Mouse (Mus musculus) neural tube, embryonic 12.5 days (tissue): Measurements from ENCODE around the gene Serinc4. TPM values are rescaled to one million over a fixed set of nuclear protein-coding genes. Genes with fewer than 3 reads are reported as not detected.
A peak's percentile ranks its signal among the peaks of the same experiment; 100 is the strongest.

Experiments
- ATAC-seq: fragments of 200-750 bp; cut with Nextera tagmentation; 2 replicates; pipeline ENCODE4 v1.8.0; 2017; ENCODE audit warnings: low read depth, mild to moderate bottlenecking, moderate TSS enrichment, moderate library complexity; ENCODE audit not compliant: low FRiP score
- H3K27ac ChIP-seq: fragments of 300-500 bp; sonication (generic); 2 replicates; pipeline ENCODE4 v1.5.1; 2016
- H3K27me3 ChIP-seq: fragments of 300-500 bp; sonication (generic); replicated peaks from 2 replicates; pipeline ENCODE4 v1.6.1; 2016; ENCODE audit warnings: mild to moderate bottlenecking
- H3K36me3 ChIP-seq: fragments of 300-500 bp; sonication (generic); 2 replicates; pipeline ENCODE4 v1.6.1; 2016; ENCODE audit warnings: mild to moderate bottlenecking
- H3K4me1 ChIP-seq: fragments of 300-500 bp; sonication (generic); 2 replicates; pipeline ENCODE4 v1.6.1; 2016
- H3K4me2 ChIP-seq: fragments of 300-500 bp; sonication (generic); replicated peaks from 2 replicates; pipeline ENCODE4 v1.6.1; 2016; ENCODE audit warnings: mild to moderate bottlenecking
- H3K4me3 ChIP-seq: fragments of 300-500 bp; sonication (generic); 2 replicates; pipeline ENCODE4 v1.5.1; 2016
- H3K9ac ChIP-seq: fragments of 300-500 bp; sonication (generic); 2 replicates; pipeline ENCODE4 v1.6.1; 2016; ENCODE audit warnings: mild to moderate bottlenecking
- H3K9me3 ChIP-seq: fragments of 300-500 bp; sonication (generic); 2 replicates; pipeline ENCODE4 v1.6.1; 2016; ENCODE audit warnings: mild to moderate bottlenecking
- WGBS: fragments of 180-500 bp; shearing (Covaris S2); methylation state at CpG from one replicate; pipeline ENCODE4 v1.1.7; 2016; 5-methylcytosine and 5-hydroxymethylcytosine counted together
- polyA plus RNA-seq: library from polyadenylated mRNA; unstranded; fragments of >200 nt; fragmentation: Nextera tagmentation; extraction: Ambion mirVana; gene quantifications from 2 replicates; pipeline ENCODE4 v1.2.1, GENCODE M21; 2016

The Serinc4 gene
- polyA plus RNA-seq, 1 experiment from 2014 or later, result 0.79 TPM

DNA sequence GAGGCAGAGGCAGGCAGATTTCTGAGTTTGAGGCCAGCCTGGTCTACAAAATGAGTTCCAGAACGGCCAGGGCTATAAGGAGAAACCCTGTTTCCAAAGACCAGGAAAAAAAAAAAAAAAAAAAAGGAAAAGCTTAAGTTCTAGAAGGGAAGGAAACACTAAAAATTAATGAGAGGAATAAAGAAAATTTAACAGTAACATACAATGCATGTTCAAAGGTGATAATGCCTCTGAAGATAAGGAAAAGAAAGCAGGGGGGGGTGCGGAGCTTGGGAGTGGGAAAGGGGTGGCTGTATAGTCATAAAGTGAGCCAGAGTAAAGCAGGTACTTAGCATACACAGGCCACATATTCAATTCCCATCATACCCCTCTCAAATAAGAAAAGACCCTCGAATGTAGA is 11.5 kb downstream of the Serinc4 start:
- no peak for ATAC-seq
- WGBS, result 81% methylated on average over 3 of the region's 3 CpGs

DNA sequence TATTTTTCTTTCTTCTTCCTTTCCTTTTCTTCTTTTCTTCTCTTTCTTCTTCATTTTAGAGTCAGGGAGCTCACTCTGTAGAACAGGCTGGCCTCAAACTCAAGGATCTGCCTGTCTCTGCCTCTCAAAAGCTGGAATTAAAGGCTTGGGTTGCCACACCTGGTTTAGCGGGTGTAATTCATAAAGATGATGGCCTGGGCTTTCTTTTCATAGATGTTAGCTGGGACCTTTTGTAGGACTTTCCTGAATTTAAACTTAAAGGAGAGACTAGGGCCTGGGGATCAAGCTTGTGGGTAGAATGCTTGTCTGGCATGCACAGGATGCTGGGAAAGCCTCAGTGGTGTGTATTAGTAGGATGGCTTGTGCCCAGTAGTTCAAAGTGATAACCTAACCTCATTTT is 12.4 kb downstream of the Serinc4 start, which contains the start of gene Ell3:
TSS of gene Ell3 (minus strand) at position 101 of the 400 bp plus-strand sequence.
- no peak within 1 kb of the TSS for H3K27ac ChIP-seq
- peaks cover 21% of the 10 kb centered on the region for H3K27me3 ChIP-seq
- no peak within 1 kb of the TSS for H3K4me3 ChIP-seq
- H3K4me1 ChIP-seq, result peaks cover 19% of the 10 kb centered on the region
- no peaks in the 10 kb centered on the region for H3K9me3 ChIP-seq
- ATAC-seq, result no peak
- H3K4me2 ChIP-seq, result peak within 1 kb of the TSS; percentile 62
- 92% methylated on average over 1 of the region's 1 CpGs for WGBS
- H3K36me3 ChIP-seq, result peaks cover 9% of the 10 kb centered on the region
- no peak within 1 kb of the TSS for H3K9ac ChIP-seq

More for the DNA sequence above, 11.5 kb downstream of the Serinc4 start:
- Histone ChIP-seq H3K9ac (no peak overlapping the region), H3K4me2 (no peak overlapping the region), H3K36me3 (0 out of 2 replicates have a peak, but pooled peaks cover under 1% of the 10 kb centered on the region), H3K9me3 (no peaks in the 10 kb centered on the region), H3K27me3 (peaks cover 21% of the 10 kb centered on the region), H3K4me1 (peaks cover 22% of the 10 kb centered on the region), H3K4me3 (no peak overlapping the region), H3K27ac (no peak overlapping the region)

DNA sequence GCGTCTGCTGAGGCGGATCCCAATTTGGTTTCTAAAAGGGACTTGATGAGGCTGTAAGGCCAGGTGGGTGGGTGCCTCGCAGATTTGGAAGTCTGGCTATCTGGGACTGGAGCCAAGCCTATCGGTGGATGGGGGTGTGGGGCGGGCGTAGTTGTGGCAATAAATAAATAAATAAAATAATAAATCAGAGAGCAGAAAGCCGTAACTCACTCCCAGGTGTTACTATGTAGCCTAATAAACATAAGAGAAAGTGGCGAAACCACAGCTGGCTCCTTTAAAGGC is 13.6 kb downstream of the Serinc4 start:
- peaks cover 17% of the 10 kb centered on the region for H3K4me1 ChIP-seq
- H3K27ac ChIP-seq, result no peak overlapping the region
- H3K27me3 ChIP-seq, result peaks cover 21% of the 10 kb centered on the region
- no peak overlapping the region for H3K9ac ChIP-seq
- no peak overlapping the region for H3K4me3 ChIP-seq
- no peak for ATAC-seq
- peaks cover 21% of the 10 kb centered on the region for H3K36me3 ChIP-seq
- 7% methylated on average over 8 of the region's 8 CpGs for WGBS
- H3K4me2 ChIP-seq, result peak overlapping the region; percentile 62
- no peaks in the 10 kb centered on the region for H3K9me3 ChIP-seq

GRCm38 (mm10) chr2:121442259-121443067 is 14.1 kb downstream of the Serinc4 start:
- H3K27me3 ChIP-seq, result peaks cover 21% of the 10 kb centered on the region

GRCm38 (mm10) chr2:121441800-121442199 is 14.8 kb downstream of the Serinc4 start:
- peak overlapping the region; percentile 30; the same call in 1 of the 2 replicates for H3K4me3 ChIP-seq
- H3K4me2 ChIP-seq, result peak overlapping the region; percentile 62
- 7% methylated on average over 11 of the region's 11 CpGs for WGBS
- H3K9me3 ChIP-seq, result no peaks in the 10 kb centered on the region
- H3K27me3 ChIP-seq, result peaks cover 21% of the 10 kb centered on the region
- no peak for ATAC-seq
- no peak overlapping the region for H3K27ac ChIP-seq
- H3K4me1 ChIP-seq, result peaks cover 17% of the 10 kb centered on the region
- H3K36me3 ChIP-seq, result peaks cover 33% of the 10 kb centered on the region
- 0 out of 2 replicates have a peak overlapping the region, but pooled peaks have one; percentile 41 for H3K9ac ChIP-seq

More at GRCm38 (mm10) chr2:121442259-121443067, 14.1 kb downstream of the Serinc4 start:
- Histone ChIP-seq H3K9ac (0 out of 2 replicates have a peak overlapping the region, but pooled peaks have one; percentile 41), H3K27ac (no peak overlapping the region), H3K36me3 (peaks cover 27% of the 10 kb centered on the region), H3K9me3 (no peaks in the 10 kb centered on the region), H3K4me1 (peaks cover 17% of the 10 kb centered on the region), H3K4me2 (peak overlapping the region; percentile 62), H3K4me3 (peak overlapping the region; percentile 30)
- WGBS, result under 1% methylated on average over 30 of the region's 30 CpGs
- ATAC-seq, result no peak

DNA sequence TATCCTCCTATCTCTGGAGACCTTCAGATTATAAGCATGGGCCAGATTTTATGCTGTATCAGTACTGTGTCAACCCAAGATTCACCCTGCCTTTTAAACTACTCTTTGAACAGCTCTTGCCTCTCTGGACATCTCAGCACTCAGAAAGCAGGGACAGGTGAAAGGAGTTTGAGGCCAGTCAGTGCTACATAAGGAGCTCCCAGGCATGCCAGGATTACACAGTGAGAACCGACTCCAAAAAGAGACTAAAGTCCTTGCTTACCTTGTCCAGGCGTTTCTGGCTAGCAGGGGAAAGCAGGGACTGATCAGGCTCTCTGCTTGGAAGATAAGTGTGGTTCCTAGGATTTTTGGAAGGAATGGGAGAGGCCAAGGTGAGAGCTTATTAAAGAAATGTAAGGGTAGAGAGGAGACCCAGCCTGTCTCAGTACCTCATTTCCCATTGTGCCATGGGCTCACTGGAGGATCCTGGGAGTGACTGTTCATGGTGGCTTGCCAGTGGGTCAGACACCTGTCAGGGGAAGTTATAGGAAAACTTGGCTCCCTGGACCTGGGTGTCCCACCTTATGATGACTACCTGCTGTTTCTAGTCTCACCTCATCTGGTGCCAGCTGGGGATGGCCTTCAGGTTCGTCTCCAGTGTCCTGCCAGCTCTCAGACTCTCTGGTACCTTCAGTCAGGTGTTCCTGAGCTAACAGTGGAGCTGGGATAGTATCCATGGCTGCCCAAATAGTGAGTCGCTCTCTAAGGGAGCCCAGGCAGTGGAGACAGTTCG is 15.6 kb downstream of the Serinc4 start:
- Histone ChIP-seq H3K36me3 (peaks cover 38% of the 10 kb centered on the region), H3K9me3 (no peaks in the 10 kb centered on the region), H3K27me3 (peaks cover 21% of the 10 kb centered on the region), H3K9ac (no peak overlapping the region), H3K27ac (no peak overlapping the region), H3K4me1 (peaks cover 17% of the 10 kb centered on the region), H3K4me3 (no peak overlapping the region), H3K4me2 (no peak overlapping the region)
- no peak for ATAC-seq
- 57% methylated on average over 5 of the region's 5 CpGs for WGBS

- no peaks in the 10 kb centered on the region for H3K9me3 ChIP-seq
- peaks cover 21% of the 10 kb centered on the region for H3K27me3 ChIP-seq
- peaks cover 17% of the 10 kb centered on the region for H3K4me1 ChIP-seq
- no peak overlapping the region for H3K27ac ChIP-seq
- ATAC-seq, result no peak
- H3K4me2 ChIP-seq, result no peak overlapping the region
- WGBS, result 75% methylated on average over 4 of the region's 4 CpGs
- peaks cover 50% of the 10 kb centered on the region for H3K36me3 ChIP-seq
- H3K9ac ChIP-seq, result no peak overlapping the region
- no peak overlapping the region for H3K4me3 ChIP-seq
Measured at GRCm38 (mm10) chr2:121439746-121440145, 16.8 kb downstream of the Serinc4 start.

DNA sequence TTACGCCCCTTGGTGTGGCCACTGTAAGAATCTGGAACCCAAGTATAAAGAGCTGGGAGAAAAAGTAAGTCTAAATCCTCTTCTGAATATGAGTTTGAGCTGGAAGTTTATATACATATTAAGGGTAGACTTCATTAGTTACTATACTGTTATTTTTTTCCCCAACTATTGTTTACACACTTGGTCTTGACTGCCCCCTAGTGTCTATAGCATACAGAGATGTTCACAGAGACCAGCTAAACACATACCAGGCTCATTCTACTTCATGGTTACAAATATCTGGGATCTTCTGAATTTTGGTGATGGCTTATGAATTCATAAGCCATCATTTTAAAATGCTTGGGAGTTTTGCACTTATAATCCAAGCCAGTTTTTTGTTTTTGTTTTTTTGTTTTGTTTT is 21.7 kb downstream of the Serinc4 start:
- WGBS, result 95% methylated on average over 1 of the region's 1 CpGs
- ATAC-seq, result no peak
- Histone ChIP-seq H3K9ac (no peak overlapping the region), H3K4me3 (no peak overlapping the region), H3K4me2 (no peak overlapping the region), H3K4me1 (no peaks in the 10 kb centered on the region), H3K27ac (no peak overlapping the region), H3K36me3 (peaks cover 94% of the 10 kb centered on the region), H3K9me3 (no peaks in the 10 kb centered on the region), H3K27me3 (no peaks in the 10 kb centered on the region)

- Histone ChIP-seq H3K9ac (no peak overlapping the region), H3K4me2 (no peak overlapping the region), H3K4me3 (no peak overlapping the region), H3K27ac (no peak overlapping the region), H3K27me3 (no peaks in the 10 kb centered on the region), H3K36me3 (peaks cover 77% of the 10 kb centered on the region), H3K9me3 (no peaks in the 10 kb centered on the region), H3K4me1 (no peaks in the 10 kb centered on the region)
- no peak for ATAC-seq
- 89% methylated on average over 2 of the region's 2 CpGs for WGBS
Measured at GRCm38 (mm10) chr2:121425890-121426289, 30.7 kb downstream of the Serinc4 start.

- Histone ChIP-seq H3K9me3 (no peaks in the 10 kb centered on the region), H3K4me1 (no peaks in the 10 kb centered on the region)
- 98% methylated on average over 2 of the region's 2 CpGs for WGBS
Measured at GRCm38 (mm10) chr2:121423166-121423565, 33.4 kb downstream of the Serinc4 start.

DNA sequence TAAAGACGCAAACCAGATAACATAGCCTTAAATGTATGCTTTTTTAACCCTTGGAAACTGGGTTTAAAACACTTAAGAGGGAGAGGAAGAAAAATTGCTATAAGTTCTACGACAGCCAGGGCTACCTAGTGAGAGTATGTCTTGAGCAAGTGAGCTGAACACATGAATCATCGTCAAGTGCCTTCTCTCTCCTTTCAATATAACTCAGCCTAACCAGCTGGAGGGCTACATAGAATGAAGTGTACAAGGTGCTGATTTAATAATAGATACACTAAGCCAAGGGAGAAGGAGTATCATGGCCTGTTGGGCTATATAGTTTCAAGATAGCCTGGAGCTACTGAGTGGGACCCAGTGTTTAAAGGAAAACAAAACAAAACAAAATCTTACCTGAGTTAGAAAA is 38.1 kb downstream of the Serinc4 start:
- peaks cover 34% of the 10 kb centered on the region for H3K36me3 ChIP-seq
- no peaks in the 10 kb centered on the region for H3K9me3 ChIP-seq
- peaks cover 22% of the 10 kb centered on the region for H3K4me1 ChIP-seq
- H3K4me3 ChIP-seq, result no peak overlapping the region
- no peak overlapping the region for H3K27ac ChIP-seq
- 94% methylated on average over 3 of the region's 3 CpGs for WGBS
- no peak overlapping the region for H3K9ac ChIP-seq
- H3K4me2 ChIP-seq, result no peak overlapping the region
- no peak for ATAC-seq
- H3K27me3 ChIP-seq, result no peaks in the 10 kb centered on the region

More at GRCm38 (mm10) chr2:121423166-121423565, 33.4 kb downstream of the Serinc4 start:
- H3K4me3 ChIP-seq, result no peak overlapping the region
- H3K27ac ChIP-seq, result no peak overlapping the region
- no peaks in the 10 kb centered on the region for H3K27me3 ChIP-seq
- no peak overlapping the region for H3K4me2 ChIP-seq
- no peak overlapping the region for H3K9ac ChIP-seq
- no peak for ATAC-seq
- peaks cover 60% of the 10 kb centered on the region for H3K36me3 ChIP-seq

- WGBS, result 95% methylated on average over 6 of the region's 6 CpGs
- peaks cover 22% of the 10 kb centered on the region for H3K4me1 ChIP-seq
Measured at GRCm38 (mm10) chr2:121416356-121416755, 40.2 kb downstream of the Serinc4 start.

More at GRCm38 (mm10) chr2:121416356-121416755, 40.2 kb downstream of the Serinc4 start:
- ATAC-seq, result no peak
- H3K4me3 ChIP-seq, result no peak overlapping the region
- H3K9me3 ChIP-seq, result no peaks in the 10 kb centered on the region
- peak overlapping the region; percentile 71; the same call in 1 of the 2 replicates for H3K4me2 ChIP-seq
- no peaks in the 10 kb centered on the region for H3K27me3 ChIP-seq
- H3K9ac ChIP-seq, result no peak overlapping the region
- no peak overlapping the region for H3K27ac ChIP-seq
- H3K36me3 ChIP-seq, result peaks cover 19% of the 10 kb centered on the region; the same call in 1 of the 2 replicates
